Mouse (Mus musculus): Measurements from ENCODE around the gene Glt6d1.

DNA sequence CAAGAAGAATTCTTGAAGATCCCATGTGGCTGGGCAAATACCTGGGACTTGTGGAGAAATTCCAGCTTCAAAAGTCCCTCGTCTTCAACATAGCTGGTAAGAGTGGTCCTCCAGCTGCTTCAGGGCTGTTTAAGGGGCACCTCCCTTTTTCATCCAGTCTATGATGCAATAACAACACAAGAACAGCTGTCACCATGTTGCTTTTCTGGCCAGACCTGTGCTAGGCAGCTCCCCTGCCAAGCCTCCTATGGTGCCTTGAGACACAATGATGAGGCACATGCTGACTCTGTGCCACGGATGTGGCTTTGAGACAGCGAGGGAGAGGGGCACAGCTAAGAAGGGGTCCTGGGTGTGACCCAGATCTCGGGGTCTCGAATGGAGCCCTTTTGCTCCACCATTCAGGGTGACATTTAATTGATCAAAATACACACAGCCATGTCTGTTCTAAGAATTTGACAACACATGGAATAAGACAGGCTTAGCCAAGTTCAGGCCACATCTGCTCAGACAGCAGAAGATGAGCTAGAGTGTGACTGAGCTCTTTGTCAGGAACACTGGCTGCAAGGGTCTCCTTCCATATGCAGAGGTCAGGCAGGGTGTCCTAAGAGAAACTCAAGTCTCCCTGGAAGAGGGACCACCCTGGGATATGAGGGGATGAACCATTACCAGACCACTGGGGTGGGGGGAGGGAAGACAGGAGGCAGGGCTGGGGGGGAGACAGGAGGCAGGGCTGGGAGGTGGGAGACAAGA lies 29.9 kb downstream of the Glt6d1 start:
- TF ChIP-seq CTCF (IDR thresholded peaks at IDR 0.05; ENCODE audit: low read depth, low read length) (no peak), TAL1 (conservative IDR thresholded peaks at IDR 0.05; ENCODE audit: low read depth, low read length) (no peak), GATA1 (IDR thresholded peaks at IDR 0.05; ENCODE audit: borderline replicate concordance, low read length) (no peak)
